Mouse (Mus musculus) forebrain, embryonic 14.5 days (tissue): ENCODE measurements around the gene Slc6a9. TPM values are rescaled to one million over a fixed set of nuclear protein-coding genes. Genes with fewer than 3 reads are reported as not detected.
A peak's percentile ranks its signal among the peaks of the same experiment; 100 is the strongest.

Source experiments
- ATAC-seq: fragments of 200-750 bp; cut with Nextera tagmentation; 2 replicates; pipeline ENCODE4 v1.8.0; 2017; ENCODE audit warnings: mild to moderate bottlenecking, moderate library complexity
- DNase-seq: peaks from one replicate; pipeline ENCODE4 v3.0.0-alpha.2; 2015; ENCODE audit warnings: low spot score
- H3K27ac ChIP-seq: fragments of 300-500 bp; sonication (generic); 2 replicates; pipeline ENCODE4 v1.5.1; 2014; ENCODE audit warnings: low read depth, mild to moderate bottlenecking, control low read depth, low read length, moderate library complexity
- H3K27me3 ChIP-seq: fragments of 300-500 bp; sonication (generic); replicated peaks from 2 replicates; pipeline ENCODE4 v1.6.1; 2014; ENCODE audit warnings: low read length, control low read depth, mixed read lengths; ENCODE audit not compliant: control insufficient read depth, insufficient read depth
- H3K36me3 ChIP-seq: fragments of 300-500 bp; sonication (generic); 2 replicates; pipeline ENCODE4 v1.6.1; 2014; ENCODE audit warnings: low read length, control low read depth; ENCODE audit not compliant: control insufficient read depth, insufficient read depth
- H3K4me1 ChIP-seq: fragments of 300-500 bp; sonication (generic); 2 replicates; pipeline ENCODE4 v1.6.1; 2014; ENCODE audit warnings: antibody characterized with exemption, low read length, control low read depth; ENCODE audit not compliant: control insufficient read depth, insufficient read depth
- H3K4me2 ChIP-seq: fragments of 300-500 bp; sonication (generic); 2 replicates; pipeline ENCODE4 v1.6.1; 2014; ENCODE audit warnings: mild to moderate bottlenecking, control low read depth, low read length
- H3K4me3 ChIP-seq: fragments of 300-500 bp; sonication (generic); 2 replicates; pipeline ENCODE4 v1.5.1; 2014; ENCODE audit warnings: low read depth, low read length, control low read depth
- H3K9ac ChIP-seq: fragments of 300-500 bp; sonication (generic); 2 replicates; pipeline ENCODE4 v1.6.1; 2014; ENCODE audit warnings: mild to moderate bottlenecking, low read length, control low read depth, moderate library complexity
- H3K9me3 ChIP-seq: fragments of 300-500 bp; sonication (generic); replicated peaks from 2 replicates; pipeline ENCODE4 v1.6.1; 2016; ENCODE audit warnings: low read length, control low read depth, mixed read lengths; ENCODE audit not compliant: control insufficient read depth
- WGBS: fragments of 180-500 bp; shearing (Covaris S2); extraction: QIAGEN DNeasy Blood & Tissue Kit; methylation state at CpG from one replicate; pipeline ENCODE4 v1.1.7; 2014; 5-methylcytosine and 5-hydroxymethylcytosine counted together
- polyA plus RNA-seq: library from polyadenylated mRNA; unstranded; fragments of >200 nt; fragmentation: Nextera tagmentation; extraction: Ambion mirVana; gene quantifications from 2 replicates; pipeline ENCODE4 v1.2.1, GENCODE M21; 2014

Gene Slc6a9
- polyA plus RNA-seq, 1 experiment from 2014 or later: 8.0 TPM

DNA sequence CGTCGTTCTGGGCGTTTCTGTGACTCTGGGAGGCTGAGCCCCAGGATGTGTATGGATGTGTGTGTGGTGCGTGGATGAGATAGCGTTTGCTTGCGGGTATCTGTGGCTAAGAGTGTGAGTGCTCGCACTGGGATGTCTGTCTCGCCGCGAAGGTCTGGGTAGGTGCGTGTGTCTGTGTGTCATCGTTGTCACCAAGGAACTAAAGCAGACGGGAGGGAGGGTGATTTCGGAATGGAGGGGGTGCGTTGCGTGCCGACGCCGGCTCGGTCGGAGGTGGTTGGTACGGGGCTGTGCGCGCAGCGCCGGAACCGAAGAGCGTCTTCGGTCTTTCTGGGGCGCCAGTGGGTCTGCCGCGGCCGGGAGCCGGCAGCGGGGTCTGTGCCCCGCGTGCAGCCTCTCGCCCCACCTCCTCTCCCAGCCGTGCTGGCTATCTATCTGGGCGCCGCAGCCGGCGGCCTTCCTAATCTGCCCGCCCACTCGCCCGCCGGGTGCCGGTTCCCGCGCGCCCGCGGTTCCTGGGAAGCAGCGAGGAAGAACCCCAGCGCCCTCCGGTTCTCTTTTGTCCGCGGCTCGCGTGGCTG is 1.3 kb downstream of the Slc6a9 start:
- Histone ChIP-seq H3K9ac (peak overlapping the region; percentile 82), H3K36me3 (no peaks in the 10 kb centered on the region), H3K4me1 (peaks cover 2% of the 10 kb centered on the region; the same call in 1 of the 2 replicates), H3K9me3 (no peaks in the 10 kb centered on the region), H3K27me3 (no peaks in the 10 kb centered on the region), H3K27ac (peak overlapping the region; percentile 77), H3K4me2 (peak overlapping the region; percentile 96), H3K4me3 (peak overlapping the region; percentile 71)
- DNase-seq (peak; percentile 48), ATAC-seq (peak; percentile 40)
- WGBS: 0% methylated on average over 60 of the region's 60 CpGs

DNA sequence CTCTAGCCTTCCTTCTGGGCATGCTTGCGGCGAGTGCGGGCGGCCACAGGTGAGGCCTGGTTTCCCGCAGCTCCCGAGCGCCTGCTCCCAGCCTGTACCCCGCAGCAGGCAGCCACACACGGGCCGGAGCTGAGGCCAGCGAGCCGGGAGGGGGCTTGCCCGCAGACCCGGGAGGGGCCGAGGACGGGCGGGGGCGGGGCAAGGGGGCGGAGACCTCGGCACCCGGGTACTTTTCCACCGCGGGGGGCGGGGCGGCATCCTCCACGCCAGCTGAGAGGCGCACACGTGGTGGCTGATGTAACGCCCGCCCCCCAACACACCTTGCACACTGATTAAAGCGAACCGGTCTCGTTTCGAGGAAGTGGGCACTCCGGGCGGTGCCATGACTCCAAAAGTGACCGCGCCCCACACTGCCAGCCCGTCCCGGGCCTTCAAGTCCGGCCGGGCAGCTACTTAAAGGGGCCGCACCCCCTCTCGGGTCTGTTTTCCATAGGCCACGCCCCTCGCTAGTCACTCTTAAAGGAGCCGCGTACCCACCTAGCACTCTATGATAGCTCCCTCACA is 2.0 kb downstream of the Slc6a9 start:
- DNase-seq: peak; percentile 93
- WGBS: under 1% methylated on average over 48 of the region's 48 CpGs
- no peaks in the 10 kb centered on the region for H3K27me3 ChIP-seq

DNA sequence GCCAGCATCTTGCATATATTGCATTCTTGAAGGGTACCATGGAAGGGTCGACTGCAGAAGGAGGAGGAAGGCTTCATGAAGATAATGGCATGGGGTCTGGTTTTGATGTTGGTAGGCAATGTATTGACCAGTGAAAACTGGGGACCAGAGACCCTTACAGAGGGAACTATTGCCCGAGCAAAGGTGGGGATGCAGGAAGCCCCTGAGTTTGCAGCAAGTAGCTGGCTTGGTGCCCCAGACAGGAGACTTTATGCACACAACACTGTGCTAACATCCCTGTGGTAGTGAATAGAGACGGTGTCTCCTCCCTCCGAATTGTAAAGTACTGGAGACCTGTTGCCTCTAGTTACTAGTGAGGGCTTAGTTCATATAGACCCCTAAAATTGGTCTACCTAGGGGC is 3.0 kb downstream of the Slc6a9 start:
- no peaks in the 10 kb centered on the region for H3K9me3 ChIP-seq
- no peak overlapping the region for H3K4me2 ChIP-seq
- peaks cover 2% of the 10 kb centered on the region; the same call in 1 of the 2 replicates for H3K4me1 ChIP-seq
- no peaks in the 10 kb centered on the region for H3K27me3 ChIP-seq
- no peaks in the 10 kb centered on the region for H3K36me3 ChIP-seq
- H3K27ac ChIP-seq: no peak overlapping the region
- DNase-seq: no peak
- H3K4me3 ChIP-seq: no peak overlapping the region
- whole genome bisulfite sequencing: 67% methylated on average over 4 of the region's 4 CpGs
- no peak for ATAC-seq
- H3K9ac ChIP-seq: no peak overlapping the region

More for the DNA sequence above, 2.0 kb downstream of the Slc6a9 start:
- peak overlapping the region; percentile 71 for H3K4me3 ChIP-seq
- peak overlapping the region; percentile 82 for H3K9ac ChIP-seq
- H3K4me2 ChIP-seq: peak overlapping the region; percentile 96
- H3K36me3 ChIP-seq: no peaks in the 10 kb centered on the region
- H3K4me1 ChIP-seq: peaks cover 2% of the 10 kb centered on the region; the same call in 1 of the 2 replicates
- H3K27ac ChIP-seq: peak overlapping the region; percentile 77
- H3K9me3 ChIP-seq: no peaks in the 10 kb centered on the region
- ATAC-seq: peak; percentile 90

DNA sequence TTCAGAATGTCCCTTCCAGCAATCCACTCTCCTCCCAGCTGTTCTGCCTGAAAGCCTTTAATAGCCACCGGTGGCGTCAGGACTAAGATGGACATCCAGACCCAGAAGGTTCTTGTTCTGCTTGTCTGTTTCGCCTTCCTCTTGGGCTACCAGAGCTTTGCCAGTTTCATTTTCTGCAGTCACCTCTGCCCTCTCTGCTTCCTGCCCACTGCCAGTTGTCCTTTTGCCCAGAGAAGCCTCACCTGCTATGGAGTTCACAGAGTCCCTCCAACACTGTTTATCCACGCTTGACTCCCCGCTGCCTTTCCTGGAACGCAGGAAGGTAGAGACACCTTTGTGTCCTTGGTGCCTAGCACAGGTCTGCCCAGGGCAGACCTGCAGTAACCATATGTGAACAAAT is 5.1 kb downstream of the Slc6a9 start:
- H3K27ac ChIP-seq: no peak overlapping the region
- ATAC-seq: no peak
- no peak overlapping the region for H3K9ac ChIP-seq
- H3K27me3 ChIP-seq: no peaks in the 10 kb centered on the region
- no peak overlapping the region for H3K4me2 ChIP-seq
- no peaks in the 10 kb centered on the region for H3K9me3 ChIP-seq
- no peak overlapping the region for H3K4me3 ChIP-seq
- DNase-seq: no peak
- no peaks in the 10 kb centered on the region for H3K36me3 ChIP-seq
- peaks cover 2% of the 10 kb centered on the region; the same call in 1 of the 2 replicates for H3K4me1 ChIP-seq
- WGBS: 78% methylated on average over 6 of the region's 6 CpGs

DNA sequence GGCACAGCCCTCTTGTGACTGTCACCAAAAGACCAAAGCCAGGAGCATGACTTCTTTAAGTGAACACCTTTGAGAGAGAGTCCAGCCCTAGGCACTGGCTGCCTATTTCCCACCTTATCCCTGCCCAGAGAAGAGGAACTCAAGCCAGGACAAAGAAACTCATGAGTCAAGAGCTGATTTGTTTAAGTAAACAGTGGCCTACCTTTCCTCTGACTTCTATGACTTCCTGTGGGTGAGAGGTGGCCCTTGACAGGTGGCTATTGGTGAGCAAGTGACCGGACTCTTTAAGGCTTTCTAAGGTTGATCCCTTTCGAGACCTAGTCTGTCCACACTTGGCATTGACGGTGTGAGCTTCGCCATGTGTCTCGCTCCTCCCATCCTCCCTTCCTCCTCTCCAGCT is 6.5 kb downstream of the Slc6a9 start:
- H3K4me2 ChIP-seq: no peak overlapping the region
- H3K9me3 ChIP-seq: no peaks in the 10 kb centered on the region
- WGBS: 92% methylated on average over 5 of the region's 5 CpGs
- H3K27ac ChIP-seq: no peak overlapping the region
- DNase-seq (no peak), ATAC-seq (no peak)
- no peaks in the 10 kb centered on the region for H3K36me3 ChIP-seq
- no peak overlapping the region for H3K4me3 ChIP-seq
- no peak overlapping the region for H3K9ac ChIP-seq
- H3K27me3 ChIP-seq: no peaks in the 10 kb centered on the region
- peaks cover 2% of the 10 kb centered on the region; the same call in 1 of the 2 replicates for H3K4me1 ChIP-seq

DNA sequence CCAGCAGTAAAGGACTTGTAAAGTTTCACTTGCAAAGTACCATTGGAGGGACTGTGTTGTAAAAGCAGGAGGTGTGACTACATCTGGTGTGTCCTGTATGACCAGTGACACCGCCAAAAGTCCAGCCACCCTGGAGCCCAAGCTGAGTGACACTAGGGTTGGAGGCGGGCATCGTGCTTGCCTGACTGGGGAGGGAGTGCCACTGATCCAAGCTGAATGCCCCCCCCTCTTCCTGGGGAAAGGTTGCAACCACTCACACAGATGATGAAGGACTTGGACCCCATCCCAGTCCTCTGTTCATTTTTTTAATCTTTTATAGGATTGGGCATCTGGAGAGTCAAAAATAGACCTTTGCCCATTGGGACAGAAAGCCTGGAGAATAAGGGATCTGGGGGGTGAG is 7.3 kb downstream of the Slc6a9 start:
- Histone ChIP-seq H3K36me3 (no peaks in the 10 kb centered on the region), H3K4me3 (no peak overlapping the region), H3K9ac (no peak overlapping the region), H3K4me2 (no peak overlapping the region), H3K9me3 (no peaks in the 10 kb centered on the region), H3K27ac (no peak overlapping the region), H3K27me3 (no peaks in the 10 kb centered on the region), H3K4me1 (peaks cover 2% of the 10 kb centered on the region; the same call in 1 of the 2 replicates)
- no peak for ATAC-seq
- 91% methylated on average over 3 of the region's 3 CpGs for WGBS
- DNase-seq: no peak

DNA sequence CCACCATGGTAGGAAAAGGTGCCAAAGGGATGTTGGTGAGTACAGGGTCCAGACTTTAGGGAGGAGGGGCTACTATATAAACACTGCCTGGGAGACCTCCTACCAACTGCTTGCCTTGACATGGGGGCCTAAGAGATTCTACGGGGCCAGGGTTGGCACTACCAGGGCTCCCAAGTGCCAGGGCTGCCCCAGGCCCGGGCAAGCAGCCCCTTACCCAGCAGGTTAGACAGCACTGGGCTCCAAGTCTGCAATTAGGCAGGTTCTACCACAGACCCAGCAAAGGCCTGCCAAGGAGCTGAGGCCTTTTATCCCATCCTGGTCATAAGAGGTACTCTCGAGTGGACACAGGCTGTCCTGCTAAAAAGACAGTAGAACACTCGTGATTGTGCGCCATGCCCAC is 8.8 kb downstream of the Slc6a9 start:
- ATAC-seq: no peak
- no peaks in the 10 kb centered on the region for H3K36me3 ChIP-seq
- no peak overlapping the region for H3K9ac ChIP-seq
- H3K27ac ChIP-seq: no peak overlapping the region
- H3K4me2 ChIP-seq: no peak overlapping the region
- 83% methylated on average over 5 of the region's 5 CpGs for WGBS
- H3K4me3 ChIP-seq: no peak overlapping the region
- no peaks in the 10 kb centered on the region for H3K4me1 ChIP-seq
- H3K27me3 ChIP-seq: no peaks in the 10 kb centered on the region
- H3K9me3 ChIP-seq: no peaks in the 10 kb centered on the region
- DNase-seq: no peak

DNA sequence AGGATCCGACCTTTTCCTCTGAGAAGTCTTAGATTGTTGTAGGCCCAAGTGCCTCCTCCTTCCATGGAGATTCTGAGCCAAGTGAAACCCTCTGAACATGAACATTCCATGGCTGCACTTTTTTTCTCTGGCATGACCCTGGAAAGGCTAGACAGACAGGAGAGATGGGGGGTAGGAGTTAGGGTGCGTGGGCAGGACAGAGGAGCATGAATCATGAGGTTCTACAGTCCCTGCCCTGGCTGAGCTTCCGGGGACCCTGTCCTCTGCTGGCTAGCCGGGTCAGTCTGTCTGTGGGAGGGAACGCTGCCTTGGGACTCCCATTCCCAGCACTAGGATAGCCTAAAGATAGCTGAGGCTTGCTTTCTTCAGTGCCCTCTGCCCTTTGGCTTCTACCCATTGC is 10.2 kb downstream of the Slc6a9 start:
- Histone ChIP-seq H3K36me3 (no peaks in the 10 kb centered on the region), H3K9ac (no peak overlapping the region), H3K4me1 (peaks cover 7% of the 10 kb centered on the region; the same call in 1 of the 2 replicates), H3K27ac (no peak overlapping the region), H3K4me2 (no peak overlapping the region), H3K9me3 (no peaks in the 10 kb centered on the region), H3K27me3 (no peaks in the 10 kb centered on the region), H3K4me3 (no peak overlapping the region)
- DNase-seq (no peak), ATAC-seq (no peak)
- WGBS: 81% methylated on average over 5 of the region's 5 CpGs

DNA sequence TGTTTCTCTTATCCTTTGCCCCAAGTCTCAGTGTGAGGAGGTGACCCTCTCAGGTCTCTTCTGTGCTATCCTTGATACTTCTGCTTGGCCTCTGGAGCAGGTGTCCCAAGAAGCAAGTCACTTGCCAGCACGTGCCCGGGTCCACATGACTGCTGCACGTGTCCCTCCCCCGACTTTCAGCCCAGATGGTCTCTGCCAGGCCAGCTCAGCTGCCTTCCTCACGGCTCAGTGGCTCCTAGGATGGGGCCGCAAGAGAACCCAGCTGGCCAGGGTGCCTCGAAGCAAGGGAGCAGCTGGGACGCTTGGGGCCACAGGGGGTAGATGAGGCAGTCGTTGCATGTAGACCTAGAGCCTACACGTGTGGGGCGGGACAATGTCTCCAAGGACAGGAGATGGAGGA is 11.0 kb downstream of the Slc6a9 start:
- H3K36me3 ChIP-seq: no peaks in the 10 kb centered on the region
- H3K27me3 ChIP-seq: no peaks in the 10 kb centered on the region
- H3K9ac ChIP-seq: no peak overlapping the region
- H3K4me1 ChIP-seq: peaks cover 10% of the 10 kb centered on the region; the same call in 1 of the 2 replicates
- 83% methylated on average over 11 of the region's 11 CpGs for WGBS
- DNase-seq (no peak), ATAC-seq (no peak)
- H3K27ac ChIP-seq: no peak overlapping the region
- no peak overlapping the region for H3K4me2 ChIP-seq
- no peaks in the 10 kb centered on the region for H3K9me3 ChIP-seq
- H3K4me3 ChIP-seq: no peak overlapping the region
